Mouse (Mus musculus) G1E (cell line): Measurements from ENCODE around the gene Ccdc93.

Experiments used
- CTCF ChIP-seq: IDR thresholded peaks from 2 replicates; pipeline ENCODE4 v1.5.1; 2012; ENCODE audit warnings: low read depth, low read length, inconsistent platforms, mixed read lengths
- GATA1 ChIP-seq: IDR thresholded peaks from 2 replicates; pipeline ENCODE4 v1.6.1; 2012; ENCODE audit warnings: borderline replicate concordance, low read length, inconsistent platforms, mixed read lengths
- POLR2AphosphoS5 ChIP-seq: IDR thresholded peaks from 2 replicates; pipeline ENCODE4 v1.6.1; 2012; ENCODE audit warnings: low read depth, low read length, inconsistent platforms; ENCODE audit not compliant: insufficient replicate concordance

DNA sequence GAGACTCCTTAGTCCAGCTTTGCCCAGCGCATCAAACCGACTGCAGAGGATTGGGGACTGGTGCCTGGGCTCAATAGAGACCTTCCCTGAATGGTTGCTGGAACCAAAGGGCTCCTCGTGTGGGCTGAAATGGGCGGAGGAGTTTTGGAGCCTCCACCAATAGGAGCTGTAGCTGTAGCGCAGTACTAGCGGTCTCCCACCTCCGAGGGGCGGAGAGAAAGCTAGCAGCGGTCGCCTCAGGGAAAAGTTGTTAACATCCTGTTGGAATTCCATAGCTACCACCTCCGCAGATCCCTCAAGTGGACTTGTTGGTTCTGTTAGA, 97.5 kb downstream of the Ccdc93 start, which contains the start of gene Htr5b:
- TF ChIP-seq CTCF (no peak), POLR2AphosphoS5 (no peak), GATA1 (no peak)
